Mouse (Mus musculus) myocyte (in vitro differentiated cells): ENCODE results near the gene Hist1h2af. TPM values are rescaled to one million over a fixed set of nuclear protein-coding genes. Genes with fewer than 3 reads are reported as not detected.
A peak's percentile ranks its signal among the peaks of the same experiment; 100 is the strongest.

Experiments used
- H3K27me3 ChIP-seq: one replicate; pipeline ENCODE4 v1.6.1; 2011; ENCODE audit not compliant: control insufficient read depth, insufficient read depth, insufficient read length
- H3K36me3 ChIP-seq: one replicate; pipeline ENCODE4 v1.6.1; 2011; ENCODE audit not compliant: control insufficient read depth, insufficient read depth
- H3K4me2 ChIP-seq: one replicate; pipeline ENCODE4 v1.6.1; 2011; ENCODE audit warnings: low read depth, control low read depth
- H3K4me3 ChIP-seq: one replicate; pipeline ENCODE4 v1.5.1; 2011; ENCODE audit warnings: mild to moderate bottlenecking, control low read depth, moderate library complexity
- H3K79me2 ChIP-seq: one replicate; pipeline ENCODE4 v1.6.1; 2011; ENCODE audit not compliant: control insufficient read depth, insufficient read depth
- H3ac ChIP-seq: one replicate; pipeline ENCODE4 v1.6.1; 2011; ENCODE audit not compliant: control insufficient read depth, insufficient read length
- CEBPB ChIP-seq: IDR thresholded peaks from 2 replicates; pipeline ENCODE4 v1.6.1; 2011; ENCODE audit warnings: mild to moderate bottlenecking, moderate library complexity; ENCODE audit not compliant: poor library complexity, insufficient read depth, severe bottlenecking
- E2F4 ChIP-seq: IDR thresholded peaks from one replicate; pipeline ENCODE4 v1.6.1; 2011; ENCODE audit warnings: mild to moderate bottlenecking, control low read depth, moderate library complexity; ENCODE audit not compliant: insufficient read depth
- MAX ChIP-seq: IDR thresholded peaks from one replicate; pipeline ENCODE4 v1.6.1; 2011; ENCODE audit warnings: low read depth, mild to moderate bottlenecking, control low read depth
- MYOD1 ChIP-seq, 3 experiments: IDR thresholded peaks; one replicate each; pipeline ENCODE4 v1.6.1; 2011; ENCODE audit warnings: control low read depth in 2 of 3, low read depth in 2 of 3, mild to moderate bottlenecking in 2 of 3, moderate library complexity in 1 of 3; ENCODE audit not compliant: insufficient read length in 2 of 3, control insufficient read depth in 1 of 3
- MYOG ChIP-seq, 3 experiments: IDR thresholded peaks; one replicate each; pipeline ENCODE4 v1.6.1; 2011; ENCODE audit warnings: control low read depth in 2 of 3, low read depth in 2 of 3, mild to moderate bottlenecking in 2 of 3; ENCODE audit not compliant: insufficient read length in 2 of 3, control insufficient read depth in 1 of 3, insufficient read depth in 1 of 3
- POLR2A ChIP-seq: IDR thresholded peaks from one replicate; pipeline ENCODE4 v1.6.1; 2011; ENCODE audit warnings: low read depth, mild to moderate bottlenecking, control low read depth, moderate library complexity; ENCODE audit not compliant: insufficient read length
- POLR2AphosphoS2 ChIP-seq: IDR thresholded peaks from one replicate; pipeline ENCODE4 v1.6.1; 2011; ENCODE audit warnings: low read depth, control low read depth; ENCODE audit not compliant: insufficient read length
- REST ChIP-seq: IDR thresholded peaks from one replicate; pipeline ENCODE4 v1.6.1; 2011; ENCODE audit warnings: mild to moderate bottlenecking, control low read depth, moderate library complexity; ENCODE audit not compliant: insufficient read depth, insufficient read length
- SRF ChIP-seq: IDR thresholded peaks from one replicate; pipeline ENCODE4 v1.6.1; 2011; ENCODE audit warnings: low read depth; ENCODE audit not compliant: control insufficient read depth, insufficient read length
- TCF12 ChIP-seq: IDR thresholded peaks from one replicate; pipeline ENCODE4 v1.6.1; 2011; ENCODE audit warnings: mild to moderate bottlenecking, control low read depth; ENCODE audit not compliant: poor library complexity, insufficient read depth, severe bottlenecking
- TCF3 ChIP-seq: IDR thresholded peaks from one replicate; pipeline ENCODE4 v1.6.1; 2011; ENCODE audit warnings: low read depth, control low read depth; ENCODE audit not compliant: insufficient read length
- USF1 ChIP-seq: IDR thresholded peaks from one replicate; pipeline ENCODE4 v1.6.1; 2011; ENCODE audit warnings: low read depth, mild to moderate bottlenecking, control low read depth, moderate library complexity
- polyA plus RNA-seq: library from polyadenylated mRNA; unstranded; fragments of >200 nt; fragmentation: generic; extraction: Trizol; gene quantifications from one replicate; pipeline ENCODE4 v1.2.1, GENCODE M21; 2012; ENCODE audit warnings: missing spikeins

Gene Hist1h2af
- polyA plus RNA-seq, 1 experiment, result 24.4 TPM

DNA sequence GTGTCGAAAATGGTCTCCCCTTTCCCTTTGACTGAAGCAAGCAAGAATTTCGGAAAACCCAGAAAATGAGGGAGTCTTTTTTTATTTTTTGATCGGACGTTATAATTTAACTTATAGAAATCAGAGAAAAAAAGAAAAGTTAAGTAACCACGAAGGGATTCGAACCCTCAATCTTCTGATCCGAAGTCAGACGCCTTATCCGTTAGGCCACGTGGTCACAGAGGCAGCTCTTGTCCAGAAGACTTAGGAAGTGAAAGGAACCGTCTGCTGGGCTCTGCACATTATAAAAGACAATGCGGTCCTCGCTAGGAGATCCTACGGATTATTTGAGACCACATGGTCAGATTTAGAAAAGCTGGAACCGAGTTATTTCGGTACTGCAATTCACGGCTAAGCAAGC lies 7.4 kb upstream of the Hist1h2af start:
- Histone ChIP-seq H3K27me3 (no peaks in the 10 kb centered on the region), H3K36me3 (no peaks in the 10 kb centered on the region), H3K79me2 (no peaks in the 10 kb centered on the region), H3K4me3 (peak overlapping the region; percentile 14), H3ac (no peak overlapping the region), H3K4me2 (peak overlapping the region; percentile 86)
- TF ChIP-seq POLR2A (no peak), USF1 (peak; percentile 96), MYOD1 (IDR thresholded peaks at IDR 0.05; ENCODE audit: control insufficient read depth in 1 of 3, insufficient read length in 2 of 3, low read depth in 2 of 3) (no peak), MAX (no peak), TCF12 (no peak), E2F4 (no peak), MYOG (IDR thresholded peaks at IDR 0.05; ENCODE audit: control insufficient read depth in 1 of 3, insufficient read depth in 1 of 3, insufficient read length in 2 of 3, low read depth in 2 of 3) (no peak), TCF3 (no peak)

GRCm38 (mm10) chr13:23529005-23529404 lies 4.7 kb upstream of the Hist1h2af start:
- TF ChIP-seq TCF3 (no peak), POLR2A (no peak), MYOG (IDR thresholded peaks at IDR 0.05; ENCODE audit: control insufficient read depth in 1 of 3, insufficient read depth in 1 of 3, insufficient read length in 2 of 3, low read depth in 2 of 3) (no peak), USF1 (no peak), MYOD1 (IDR thresholded peaks at IDR 0.05; ENCODE audit: control insufficient read depth in 1 of 3, insufficient read length in 2 of 3, low read depth in 2 of 3) (no peak), E2F4 (no peak), CEBPB (no peak), MAX (no peak)
- no peaks in the 10 kb centered on the region for H3K79me2 ChIP-seq
- H3K4me2 ChIP-seq, result no peak overlapping the region
- no peaks in the 10 kb centered on the region for H3K27me3 ChIP-seq
- no peak overlapping the region for H3ac ChIP-seq
- H3K36me3 ChIP-seq, result no peaks in the 10 kb centered on the region
- no peak overlapping the region for H3K4me3 ChIP-seq

- H3K27me3 ChIP-seq, result no peaks in the 10 kb centered on the region
- H3K4me3 ChIP-seq, result peak overlapping the region; percentile 41
- no peaks in the 10 kb centered on the region for H3K79me2 ChIP-seq
- TF ChIP-seq MAX (no peak), MYOG (IDR thresholded peaks at IDR 0.05; ENCODE audit: control insufficient read depth in 1 of 3, insufficient read depth in 1 of 3, insufficient read length in 2 of 3, low read depth in 2 of 3) (no peak), TCF3 (no peak), SRF (no peak), CEBPB (no peak), USF1 (no peak), POLR2AphosphoS2 (no peak), MYOD1 (IDR thresholded peaks at IDR 0.05; ENCODE audit: control insufficient read depth in 1 of 3, insufficient read length in 2 of 3, low read depth in 2 of 3) (no peak), POLR2A (no peak), E2F4 (no peak)
- no peak overlapping the region for H3ac ChIP-seq
- no peaks in the 10 kb centered on the region for H3K36me3 ChIP-seq
- H3K4me2 ChIP-seq, result peak overlapping the region; percentile 79
Measured at GRCm38 (mm10) chr13:23529480-23530165, 4.1 kb upstream of the Hist1h2af start.

DNA sequence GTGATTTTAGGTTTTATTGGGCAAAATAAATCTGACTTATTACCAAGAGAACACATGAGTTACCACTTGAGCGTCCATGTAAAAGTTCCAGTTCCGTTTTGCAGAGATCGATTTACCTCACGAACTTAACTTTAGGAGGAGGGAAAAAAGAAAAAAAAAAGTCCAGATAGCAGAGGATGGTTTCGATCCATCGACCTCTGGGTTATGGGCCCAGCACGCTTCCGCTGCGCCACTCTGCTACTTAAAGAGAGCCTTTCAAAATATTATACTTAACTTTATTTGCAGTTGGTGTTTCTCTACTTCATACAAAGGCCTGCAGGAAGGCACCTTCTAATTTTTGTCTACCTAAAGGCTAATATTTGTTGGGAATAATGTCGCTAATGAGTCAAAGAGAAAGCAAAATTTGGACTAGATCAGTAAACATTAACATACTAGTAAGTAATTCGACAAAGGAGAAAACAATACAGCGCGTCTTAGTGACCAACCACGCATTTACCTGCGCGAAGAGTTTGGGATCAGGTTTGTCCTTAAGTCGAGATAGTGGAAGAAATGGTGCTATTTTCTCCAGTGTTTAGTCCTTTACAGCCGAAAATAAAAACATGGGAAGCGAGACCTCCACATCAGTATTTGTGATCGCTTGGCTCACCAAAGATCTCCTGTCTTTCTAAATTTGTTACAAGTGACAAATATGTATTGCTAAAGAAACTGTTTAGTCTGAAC lies 3.4 kb upstream of the Hist1h2af start:
- Histone ChIP-seq H3K4me2 (peak overlapping the region; percentile 79), H3ac (no peak overlapping the region), H3K4me3 (peak overlapping the region; percentile 41), H3K79me2 (no peaks in the 10 kb centered on the region), H3K36me3 (no peaks in the 10 kb centered on the region), H3K27me3 (no peaks in the 10 kb centered on the region)
- TF ChIP-seq MAX, result no peak
- TF ChIP-seq TCF3, result no peak
- no peak for TF ChIP-seq CEBPB
- TF ChIP-seq TCF12, result no peak
- no peak for TF ChIP-seq REST
- TF ChIP-seq E2F4, result peak; percentile 23
- no peak for TF ChIP-seq USF1
- no peak for TF ChIP-seq MYOG (IDR thresholded peaks at IDR 0.05; ENCODE audit: control insufficient read depth in 1 of 3, insufficient read depth in 1 of 3, insufficient read length in 2 of 3, low read depth in 2 of 3)
